Mouse (Mus musculus) C2C12 (cell line): ENCODE data around the gene Cmah.

Experiments used
- CTCF ChIP-seq: IDR thresholded peaks from one replicate; pipeline ENCODE4 v1.5.1; 2011; ENCODE audit not compliant: control insufficient read depth, insufficient read depth, insufficient read length
- FOSL1 ChIP-seq: IDR thresholded peaks from one replicate; pipeline ENCODE4 v1.8.0; 2011; ENCODE audit warnings: mild to moderate bottlenecking, low read length; ENCODE audit not compliant: poor library complexity, insufficient read depth, severe bottlenecking
- MAX ChIP-seq: IDR thresholded peaks from one replicate; pipeline ENCODE4 v1.6.1; 2011; ENCODE audit warnings: mild to moderate bottlenecking, control low read depth
- USF1 ChIP-seq: IDR thresholded peaks from one replicate; pipeline ENCODE4 v1.6.1; 2011; ENCODE audit warnings: low read depth, mild to moderate bottlenecking, control low read depth, moderate library complexity

- TF ChIP-seq USF1, result no peak
- no peak for TF ChIP-seq CTCF
- TF ChIP-seq MAX, result no peak
- TF ChIP-seq FOSL1, result no peak
Measured at GRCm38 (mm10) chr13:24391892-24392291, 64.7 kb downstream of the Cmah start.
